ENCODE assay signal across 8 mouse cellular contexts in genomic region chr1:65311214-65311933, GRCm38 (mm10). TPM values are rescaled to one million over a fixed set of nuclear protein-coding genes. Genes with fewer than 3 reads are reported as not detected.
DNase-seq lines count a peak whose midpoint lies in the region; ATAC-seq and TF ChIP-seq lines count a peak whose summit lies in the region.
"Had no signal": no experiment of that assay in that cellular context is flagged by ENCODE, and none has a peak within 500 bp of the region (broad histone marks: within the 10 kb centered on the region; RNA-seq: fewer than 3 reads in every experiment).

No protein-coding gene starts in this region.

- H3K9me3 ChIP-seq in liver, embryonic 12.5 days (replicated peaks) = no peaks in the 10 kb centered on the region
- H3K9me3 ChIP-seq in liver, postnatal 0 days (ENCODE audit: low read length) = no peaks in the 10 kb centered on the region
- H3K9me3 ChIP-seq in hindbrain, embryonic 13.5 days = no peaks in the 10 kb centered on the region
- H3K9me3 ChIP-seq in neural tube, embryonic 13.5 days = no peaks in the 10 kb centered on the region

- WGBS in liver, embryonic 12.5 days (ENCODE audit: insufficient replicate concordance) = 3% methylated on average over 29 of the region's 29 CpGs
- 5% methylated on average over 27 of the region's 29 CpGs for WGBS in liver, postnatal 0 days (ENCODE audit: insufficient replicate concordance)
- WGBS in hindbrain, embryonic 13.5 days = under 1% methylated on average over 29 of the region's 29 CpGs
- WGBS in neural tube, embryonic 13.5 days = under 1% methylated on average over 29 of the region's 29 CpGs

- TF ChIP-seq EP300 in liver, postnatal 0 days (IDR thresholded peaks at IDR 0.05; ENCODE audit: low read depth) = no peak

- H3K27me3 ChIP-seq in liver, embryonic 12.5 days (replicated peaks) = peaks cover 18% of the 10 kb centered on the region
- H3K27me3 ChIP-seq in liver, postnatal 0 days (ENCODE audit: insufficient read depth, low read length) = peaks cover 11% of the 10 kb centered on the region
- H3K27me3 ChIP-seq in hindbrain, embryonic 13.5 days = peaks cover 17% of the 10 kb centered on the region
- peaks cover 20% of the 10 kb centered on the region for H3K27me3 ChIP-seq in neural tube, embryonic 13.5 days

- H3K4me2 ChIP-seq in liver, embryonic 12.5 days = peak overlapping the region; percentile 44
- no peak overlapping the region for H3K4me2 ChIP-seq in liver, postnatal 0 days (ENCODE audit: low read depth, low read length)
- H3K4me2 ChIP-seq in hindbrain, embryonic 13.5 days = peak overlapping the region; percentile 93
- peak overlapping the region; percentile 92 for H3K4me2 ChIP-seq in neural tube, embryonic 13.5 days

- no peak overlapping the region for H3K9ac ChIP-seq in liver, embryonic 12.5 days
- H3K9ac ChIP-seq in liver, postnatal 0 days (replicated peaks) = no peak overlapping the region
- peak overlapping the region; percentile 53 for H3K9ac ChIP-seq in hindbrain, embryonic 13.5 days
- H3K9ac ChIP-seq in neural tube, embryonic 13.5 days = peak overlapping the region; percentile 63

- no peak for DNase-seq in liver, postnatal 0 days
- peak; percentile 41 for DNase-seq in embryo, embryonic 11 days
- DNase-seq in spleen, postnatal 14 days (ENCODE audit: low spot score in 2 of 2) = no peak
- no peak for DNase-seq in layer of hippocampus, adult 11-12 months (ENCODE audit: low spot score)

- no peaks in the 10 kb centered on the region for H3K36me3 ChIP-seq in liver, embryonic 12.5 days
- no peaks in the 10 kb centered on the region for H3K36me3 ChIP-seq in liver, postnatal 0 days (replicated peaks; ENCODE audit: insufficient read depth, low read length)
- no peaks in the 10 kb centered on the region for H3K36me3 ChIP-seq in hindbrain, embryonic 13.5 days
- no peaks in the 10 kb centered on the region for H3K36me3 ChIP-seq in neural tube, embryonic 13.5 days

- no peak overlapping the region for H3K27ac ChIP-seq in liver, embryonic 12.5 days
- H3K27ac ChIP-seq in liver, postnatal 0 days (ENCODE audit: low read depth) = no peak overlapping the region
- no peak overlapping the region for H3K27ac ChIP-seq in hindbrain, embryonic 13.5 days
- H3K27ac ChIP-seq in neural tube, embryonic 13.5 days (replicated peaks) = no peak overlapping the region

- H3K4me3 ChIP-seq in liver, embryonic 12.5 days = 0 out of 2 replicates have a peak overlapping the region, but pooled peaks have one; percentile 3
- H3K4me3 ChIP-seq in liver, postnatal 0 days (ENCODE audit: low read depth, low read length) = no peak overlapping the region
- peak overlapping the region; percentile 45 for H3K4me3 ChIP-seq in hindbrain, embryonic 13.5 days
- peak overlapping the region; percentile 45 for H3K4me3 ChIP-seq in neural tube, embryonic 13.5 days
- H3K4me3 ChIP-seq: myocyte had no signal

- TF ChIP-seq CTCF in liver, postnatal 0 days (IDR thresholded peaks at IDR 0.05; ENCODE audit: low read depth) = no peak

- H3K4me1 ChIP-seq in liver, embryonic 12.5 days = 0 out of 2 replicates have a peak, but pooled peaks cover 8% of the 10 kb centered on the region
- H3K4me1 ChIP-seq in liver, postnatal 0 days (ENCODE audit: insufficient read depth) = no peaks in the 10 kb centered on the region
- peaks cover 18% of the 10 kb centered on the region for H3K4me1 ChIP-seq in hindbrain, embryonic 13.5 days (replicated peaks)
- peaks cover 22% of the 10 kb centered on the region for H3K4me1 ChIP-seq in neural tube, embryonic 13.5 days (replicated peaks)

- ATAC-seq in liver, embryonic 12.5 days = no peak
- no peak for ATAC-seq in liver, postnatal 0 days
- peak; percentile 67 for ATAC-seq in hindbrain, embryonic 13.5 days (ENCODE audit: low FRiP score)
- ATAC-seq in neural tube, embryonic 13.5 days (ENCODE audit: low read depth) = peak; percentile 36; the same call in 1 of the 2 replicates

RNA-seq across cellular contexts. Expression of gene Pth2r, which starts 29.5 kb away (rescaled TPM):
- not detected in 2 replicates for polyA plus RNA-seq in liver, embryonic 12.5 days (2016; fragmentation: Nextera tagmentation; extraction: Ambion mirVana)
- polyA plus RNA-seq in liver, postnatal 0 days (2015; fragmentation: Nextera tagmentation; extraction: Ambion mirVana) = 0.06 and 0.07 TPM in 2 replicates
- polyA plus RNA-seq in hindbrain, embryonic 13.5 days (2015; fragmentation: Nextera tagmentation; extraction: Ambion mirVana) = 1.6 and 2.3 TPM in 2 replicates
- 2.5 and 3.4 TPM in 2 replicates for polyA plus RNA-seq in neural tube, embryonic 13.5 days (2015; fragmentation: Nextera tagmentation; extraction: Ambion mirVana)

Comparison
In these comparisons a context has a peak if more than half of its experiments do, and no peak if none do; other contexts are left out.
1. ATAC-seq: peak in hindbrain, embryonic 13.5 days (single experiment) and neural tube, embryonic 13.5 days (single experiment); none in liver, embryonic 12.5 days (single experiment) and liver, postnatal 0 days (single experiment).
2. H3K9ac ChIP-seq: peak in hindbrain, embryonic 13.5 days (single experiment) and neural tube, embryonic 13.5 days (single experiment); none in liver, embryonic 12.5 days (single experiment) and liver, postnatal 0 days (single experiment).